Mouse (Mus musculus): Measurements from ENCODE around the gene Phrf1. TPM values are rescaled to one million over a fixed set of nuclear protein-coding genes. Genes with fewer than 3 reads are reported as not detected.

The Phrf1 gene
- polyA plus RNA-seq, 1 experiment, result 99.9 TPM

DNA sequence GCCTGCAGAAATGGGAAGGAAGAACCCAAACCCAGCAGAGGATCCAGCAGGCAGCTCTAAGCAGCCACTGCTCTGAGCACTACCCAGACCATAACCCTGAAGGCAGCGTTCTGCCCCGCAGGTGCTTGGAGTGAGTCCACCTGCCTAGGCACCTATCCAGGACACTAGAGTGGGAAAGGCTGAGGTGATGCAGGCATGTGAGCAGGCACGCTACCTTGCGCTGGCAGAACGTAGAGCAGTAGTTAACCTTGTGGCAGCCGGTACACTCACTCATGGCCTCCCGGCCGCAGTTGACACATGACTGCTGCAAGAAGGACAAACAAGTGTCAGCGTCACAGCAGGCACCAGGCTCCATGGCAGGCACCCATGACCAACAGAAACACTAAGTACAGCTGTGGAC is 72.8 kb downstream of the Phrf1 start:
- no peaks in the 10 kb centered on the region for H3K27me3 ChIP-seq (ENCODE audit: control insufficient read depth, insufficient read depth, low read length, poor library complexity, severe bottlenecking)
- H3K4me3 ChIP-seq (ENCODE audit: low read depth, low read length), result no peak overlapping the region
- H3K9me3 ChIP-seq (replicated peaks; ENCODE audit: control insufficient read depth, insufficient read depth, low read length, poor library complexity, severe bottlenecking), result no peaks in the 10 kb centered on the region
- no peak for TF ChIP-seq POLR2A (IDR thresholded peaks at IDR 0.05; ENCODE audit: insufficient read depth, low read length)
- TF ChIP-seq CTCF (IDR thresholded peaks at IDR 0.05; ENCODE audit: low read depth, low read length), result no peak
- no peak for TF ChIP-seq EP300 (IDR thresholded peaks at IDR 0.05; ENCODE audit: insufficient read depth, low read depth, low read length)
- H3K4me1 ChIP-seq (ENCODE audit: control insufficient read depth, insufficient read depth, low read length), result no peaks in the 10 kb centered on the region
- H3K36me3 ChIP-seq (ENCODE audit: control insufficient read depth, insufficient read depth, low read length, poor library complexity, severe bottlenecking), result peaks cover 27% of the 10 kb centered on the region
- no peak overlapping the region for H3K9ac ChIP-seq (ENCODE audit: low read depth, poor library complexity, severe bottlenecking)
- H3K27ac ChIP-seq (ENCODE audit: insufficient read depth, low read length), result no peak overlapping the region

DNA sequence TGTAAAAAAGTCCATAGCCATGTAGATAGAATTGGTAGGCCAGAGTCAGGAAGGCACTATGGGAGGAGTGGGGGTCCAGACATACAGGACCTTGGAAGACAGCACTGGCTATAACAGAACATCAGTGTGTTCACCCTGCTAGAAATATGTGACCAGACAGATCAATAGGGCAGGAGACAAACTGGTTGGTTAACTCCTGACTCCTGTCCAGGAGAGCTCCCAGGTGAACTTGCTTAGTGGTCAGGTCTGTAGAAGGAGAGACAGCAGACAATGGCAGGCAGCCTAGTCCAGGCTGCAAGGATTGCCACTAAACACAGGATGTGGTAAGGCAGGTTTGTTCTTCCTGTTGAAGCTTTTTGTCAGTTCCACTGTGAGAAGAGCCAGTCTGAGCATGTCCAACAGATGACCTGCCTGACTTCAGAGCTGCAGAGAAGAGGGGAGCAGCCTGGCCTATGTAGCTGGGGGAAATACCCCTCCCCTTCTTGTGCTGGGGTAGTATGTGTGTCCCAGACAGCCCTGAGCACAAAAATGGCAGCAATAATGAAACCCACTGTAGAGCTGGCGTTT is 74.2 kb downstream of the Phrf1 start:
- no peak overlapping the region for H3K27ac ChIP-seq (ENCODE audit: insufficient read depth, low read length)
- no peak overlapping the region for H3K4me3 ChIP-seq (ENCODE audit: low read depth, low read length)
- no peaks in the 10 kb centered on the region for H3K27me3 ChIP-seq (ENCODE audit: control insufficient read depth, insufficient read depth, low read length, poor library complexity, severe bottlenecking)
- no peak overlapping the region for H3K9ac ChIP-seq (ENCODE audit: low read depth, poor library complexity, severe bottlenecking)
- TF ChIP-seq POLR2A (IDR thresholded peaks at IDR 0.05; ENCODE audit: insufficient read depth, low read length) (no peak), CTCF (IDR thresholded peaks at IDR 0.05; ENCODE audit: low read depth, low read length) (no peak), EP300 (IDR thresholded peaks at IDR 0.05; ENCODE audit: insufficient read depth, low read depth, low read length) (no peak)
- no peaks in the 10 kb centered on the region for H3K4me1 ChIP-seq (ENCODE audit: control insufficient read depth, insufficient read depth, low read length)
- H3K36me3 ChIP-seq (ENCODE audit: control insufficient read depth, insufficient read depth, low read length, poor library complexity, severe bottlenecking), result peaks cover 32% of the 10 kb centered on the region
- H3K9me3 ChIP-seq (replicated peaks; ENCODE audit: control insufficient read depth, insufficient read depth, low read length, poor library complexity, severe bottlenecking), result no peaks in the 10 kb centered on the region

DNA sequence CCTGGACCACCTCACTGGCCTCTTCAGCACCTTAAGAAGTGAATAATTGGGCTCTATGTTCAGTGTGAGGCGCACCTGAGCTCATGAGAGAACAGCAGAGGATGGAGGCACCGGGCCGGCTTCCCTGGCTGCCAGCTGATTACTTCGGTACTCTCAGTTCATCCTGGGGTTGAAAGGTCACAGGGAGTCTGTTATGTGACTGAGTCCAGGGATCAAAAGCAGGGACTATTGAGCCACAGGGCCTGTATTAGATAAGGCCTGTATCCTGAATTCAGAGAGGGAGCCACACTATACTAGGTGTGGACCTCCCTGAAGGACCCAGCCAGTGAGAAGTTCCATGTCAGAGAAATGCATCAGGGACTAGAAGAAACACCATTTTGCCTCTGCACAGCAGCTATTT is 76.0 kb downstream of the Phrf1 start:
- H3K36me3 ChIP-seq (ENCODE audit: control insufficient read depth, insufficient read depth, low read length, poor library complexity, severe bottlenecking), result peaks cover 42% of the 10 kb centered on the region
- H3K27ac ChIP-seq (ENCODE audit: insufficient read depth, low read length), result no peak overlapping the region
- H3K4me1 ChIP-seq (ENCODE audit: control insufficient read depth, insufficient read depth, low read length), result no peaks in the 10 kb centered on the region
- no peak overlapping the region for H3K9ac ChIP-seq (ENCODE audit: low read depth, poor library complexity, severe bottlenecking)
- no peak overlapping the region for H3K4me3 ChIP-seq (ENCODE audit: low read depth, low read length)
- TF ChIP-seq EP300 (IDR thresholded peaks at IDR 0.05; ENCODE audit: insufficient read depth, low read depth, low read length), result no peak
- no peak for TF ChIP-seq POLR2A (IDR thresholded peaks at IDR 0.05; ENCODE audit: insufficient read depth, low read length)
- TF ChIP-seq CTCF (IDR thresholded peaks at IDR 0.05; ENCODE audit: low read depth, low read length), result no peak
- no peaks in the 10 kb centered on the region for H3K9me3 ChIP-seq (replicated peaks; ENCODE audit: control insufficient read depth, insufficient read depth, low read length, poor library complexity, severe bottlenecking)
- no peaks in the 10 kb centered on the region for H3K27me3 ChIP-seq (ENCODE audit: control insufficient read depth, insufficient read depth, low read length, poor library complexity, severe bottlenecking)

Other genes with a start within 250 kb of the Phrf1 start
- gene Ifitm3, start 218.0 kb upstream of the Phrf1 start, polyA plus RNA-seq (2011; ENCODE audit: insufficient read depth, insufficient read length, low read depth, missing spikeins), result 410 and 433 TPM in 2 replicates
- gene Ifitm6, start 210.9 kb upstream of the Phrf1 start, polyA plus RNA-seq (2011; ENCODE audit: insufficient read depth, insufficient read length, low read depth, missing spikeins), result not detected in 2 replicates
- gene Gm17387, start 199.7 kb upstream of the Phrf1 start, polyA plus RNA-seq (2011; ENCODE audit: insufficient read depth, insufficient read length, low read depth, missing spikeins), result not detected in 2 replicates
- 18.3 and 22.2 TPM in 2 replicates for gene B4galnt4, start 167.7 kb upstream of the Phrf1 start, polyA plus RNA-seq (2011; ENCODE audit: insufficient read depth, insufficient read length, low read depth, missing spikeins)
- 19.6 and 22.0 TPM in 2 replicates for gene Pkp3, start 150.6 kb upstream of the Phrf1 start, polyA plus RNA-seq (2011; ENCODE audit: insufficient read depth, insufficient read length, low read depth, missing spikeins)
- gene Sigirr, start 128.2 kb upstream of the Phrf1 start, polyA plus RNA-seq (2011; ENCODE audit: insufficient read depth, insufficient read length, low read depth, missing spikeins), result 15.4 and 23.2 TPM in 2 replicates
- 19.1 and 22.1 TPM in 2 replicates for gene Ano9, start 111.0 kb upstream of the Phrf1 start, polyA plus RNA-seq (2011; ENCODE audit: insufficient read depth, insufficient read length, low read depth, missing spikeins)
- gene Ptdss2, start 106.4 kb upstream of the Phrf1 start, polyA plus RNA-seq (2011; ENCODE audit: insufficient read depth, insufficient read length, low read depth, missing spikeins), result 42.5 and 55.3 TPM in 2 replicates
- 44.8 and 48.5 TPM in 2 replicates for gene Rnh1, start 55.9 kb upstream of the Phrf1 start, polyA plus RNA-seq (2011; ENCODE audit: insufficient read depth, insufficient read length, low read depth, missing spikeins)
- gene Hras, start 34.8 kb upstream of the Phrf1 start, polyA plus RNA-seq (2011; ENCODE audit: insufficient read depth, insufficient read length, low read depth, missing spikeins), result 50.5 and 51.8 TPM in 2 replicates
- gene Lrrc56, start 34.6 kb upstream of the Phrf1 start, polyA plus RNA-seq (2011; ENCODE audit: insufficient read depth, insufficient read length, low read depth, missing spikeins), result 3.3 and 3.4 TPM in 2 replicates
- gene Lmntd2, start 14.7 kb upstream of the Phrf1 start, polyA plus RNA-seq (2011; ENCODE audit: insufficient read depth, insufficient read length, low read depth, missing spikeins), result 5.9 and 6.6 TPM in 2 replicates
- gene Rassf7, start 12.9 kb upstream of the Phrf1 start, polyA plus RNA-seq (2011; ENCODE audit: insufficient read depth, insufficient read length, low read depth, missing spikeins), result 29.6 and 36.3 TPM in 2 replicates
- 0.57 TPM in 1 of 2 replicates, not detected in the other for gene Irf7, start 37.7 kb downstream of the Phrf1 start, polyA plus RNA-seq (2011; ENCODE audit: insufficient read depth, insufficient read length, low read depth, missing spikeins)
- not detected in 2 replicates for gene Cdhr5, start 48.0 kb downstream of the Phrf1 start, polyA plus RNA-seq (2011; ENCODE audit: insufficient read depth, insufficient read length, low read depth, missing spikeins)
- 7.4 and 8.5 TPM in 2 replicates for gene Sct, start 50.3 kb downstream of the Phrf1 start, polyA plus RNA-seq (2011; ENCODE audit: insufficient read depth, insufficient read length, low read depth, missing spikeins)
- gene Drd4, start 63.2 kb downstream of the Phrf1 start, polyA plus RNA-seq (2011; ENCODE audit: insufficient read depth, insufficient read length, low read depth, missing spikeins), result 0.21 and 0.65 TPM in 2 replicates
- gene Deaf1, start 98.9 kb downstream of the Phrf1 start, polyA plus RNA-seq (2011; ENCODE audit: insufficient read depth, insufficient read length, low read depth, missing spikeins), result 79.2 and 79.4 TPM in 2 replicates
- 7.0 and 8.2 TPM in 2 replicates for gene Tmem80, start 99.0 kb downstream of the Phrf1 start, polyA plus RNA-seq (2011; ENCODE audit: insufficient read depth, insufficient read length, low read depth, missing spikeins)
- gene Eps8l2, start 110.1 kb downstream of the Phrf1 start, polyA plus RNA-seq (2011; ENCODE audit: insufficient read depth, insufficient read length, low read depth, missing spikeins), result 39.8 and 46.0 TPM in 2 replicates
- gene Taldo1, start 163.4 kb downstream of the Phrf1 start, polyA plus RNA-seq (2011; ENCODE audit: insufficient read depth, insufficient read length, low read depth, missing spikeins), result 210 and 226 TPM in 2 replicates
- gene Gatd1, start 185.4 kb downstream of the Phrf1 start, polyA plus RNA-seq (2011; ENCODE audit: insufficient read depth, insufficient read length, low read depth, missing spikeins), result 36.7 and 45.4 TPM in 2 replicates
- 1.3 and 2.2 TPM in 2 replicates for gene Cend1, start 200.7 kb downstream of the Phrf1 start, polyA plus RNA-seq (2011; ENCODE audit: insufficient read depth, insufficient read length, low read depth, missing spikeins)
- gene Slc25a22, start 209.1 kb downstream of the Phrf1 start, polyA plus RNA-seq (2011; ENCODE audit: insufficient read depth, insufficient read length, low read depth, missing spikeins), result 16.3 and 19.9 TPM in 2 replicates
- gene Pidd1, start 215.2 kb downstream of the Phrf1 start, polyA plus RNA-seq (2011; ENCODE audit: insufficient read depth, insufficient read length, low read depth, missing spikeins), result 22.1 and 27.6 TPM in 2 replicates
- 2,328 and 2,759 TPM in 2 replicates for gene Rplp2, start 218.6 kb downstream of the Phrf1 start, polyA plus RNA-seq (2011; ENCODE audit: insufficient read depth, insufficient read length, low read depth, missing spikeins)
- gene Pnpla2, start 226.4 kb downstream of the Phrf1 start, polyA plus RNA-seq (2011; ENCODE audit: insufficient read depth, insufficient read length, low read depth, missing spikeins), result 33.3 and 43.5 TPM in 2 replicates
- 13.5 and 14.0 TPM in 2 replicates for gene Cracr2b, start 232.3 kb downstream of the Phrf1 start, polyA plus RNA-seq (2011; ENCODE audit: insufficient read depth, insufficient read length, low read depth, missing spikeins)
- gene Cd151, start 238.6 kb downstream of the Phrf1 start, polyA plus RNA-seq (2011; ENCODE audit: insufficient read depth, insufficient read length, low read depth, missing spikeins), result 99.0 and 107 TPM in 2 replicates
- gene Polr2l, start 246.3 kb downstream of the Phrf1 start, polyA plus RNA-seq (2011; ENCODE audit: insufficient read depth, insufficient read length, low read depth, missing spikeins), result 12.1 and 15.3 TPM in 2 replicates
- 37.4 and 39.9 TPM in 2 replicates for gene Tspan4, start 246.5 kb downstream of the Phrf1 start, polyA plus RNA-seq (2011; ENCODE audit: insufficient read depth, insufficient read length, low read depth, missing spikeins)